Mouse (Mus musculus) fibroblast of lung, adult 2 months (primary cell): Measurements from ENCODE around the gene Rita1.

Source experiments
- DNase-seq: peaks from one replicate; pipeline ENCODE4 v3.0.0-alpha.2; 2011; ENCODE audit warnings: low read depth

The Rita1 gene

GRCm38 (mm10) chr5:120600946-120601668 is 11.3 kb downstream of the Rita1 start:
- no peak for DNase-seq

GRCm38 (mm10) chr5:120599625-120600024 is 12.8 kb downstream of the Rita1 start:
- DNase-seq: no peak

- no peak for DNase-seq
These were observed 17.9 kb downstream of the Rita1 start for GRCm38 (mm10) chr5:120594485-120594884.

- no peak for DNase-seq
These were observed 20.2 kb downstream of the Rita1 start for GRCm38 (mm10) chr5:120592141-120592540.

- no peak for DNase-seq
These were observed 21.9 kb downstream of the Rita1 start for GRCm38 (mm10) chr5:120590356-120591010.

GRCm38 (mm10) chr5:120588569-120589094 is 23.8 kb downstream of the Rita1 start, which contains the start of the genes Tpcn1 and Iqcd:
Gene Tpcn1, minus strand, starts transcription at chr5:120588673.
Gene Iqcd, plus strand, starts transcription at chr5:120589016.
- DNase-seq: peak; percentile 99

- no peak for DNase-seq
These were observed 24.3 kb downstream of the Rita1 start for GRCm38 (mm10) chr5:120587940-120588568.

- no peak for DNase-seq
These were observed 24.8 kb downstream of the Rita1 start for GRCm38 (mm10) chr5:120587616-120587926.

- DNase-seq: no peak
These were observed 25.4 kb downstream of the Rita1 start for GRCm38 (mm10) chr5:120586741-120587615.

GRCm38 (mm10) chr5:120584968-120585367 is 27.4 kb downstream of the Rita1 start:
- no peak for DNase-seq

GRCm38 (mm10) chr5:120583511-120583910 is 28.9 kb downstream of the Rita1 start:
- DNase-seq: no peak

- DNase-seq: no peak
These were observed 30.4 kb downstream of the Rita1 start for GRCm38 (mm10) chr5:120582002-120582401.

- DNase-seq: no peak
These were observed 32.3 kb downstream of the Rita1 start for GRCm38 (mm10) chr5:120579898-120580626.

GRCm38 (mm10) chr5:120579211-120579897 is 33.0 kb downstream of the Rita1 start:
- no peak for DNase-seq

- DNase-seq: no peak
These were observed 33.8 kb downstream of the Rita1 start for GRCm38 (mm10) chr5:120578504-120579081.

- DNase-seq: no peak
These were observed 34.4 kb downstream of the Rita1 start for GRCm38 (mm10) chr5:120577935-120578441.

GRCm38 (mm10) chr5:120576781-120577301 is 35.5 kb downstream of the Rita1 start:
- no peak for DNase-seq

- DNase-seq: no peak
These were observed 37.8 kb downstream of the Rita1 start for GRCm38 (mm10) chr5:120574469-120575063.

GRCm38 (mm10) chr5:120571056-120571740 is 41.2 kb downstream of the Rita1 start:
- DNase-seq: no peak
